Mouse (Mus musculus) CH12.LX (cell line): ENCODE data around the gene Plcd4. TPM values are rescaled to one million over a fixed set of nuclear protein-coding genes. Genes with fewer than 3 reads are reported as not detected.
A peak's percentile ranks its signal among the peaks of the same experiment; 100 is the strongest.

ENCODE experiments used
- DNase-seq: peaks from one replicate; pipeline ENCODE4 v3.0.0-alpha.2; 2013; ENCODE audit errors: extremely low read depth
- H3K27ac ChIP-seq: 2 replicates; pipeline ENCODE4 v1.5.1; 2012; ENCODE audit warnings: low read depth, mild to moderate bottlenecking, control low read depth, moderate library complexity; ENCODE audit not compliant: insufficient read depth
- H3K27me3 ChIP-seq: replicated peaks from 2 replicates; pipeline ENCODE3; 2012; ENCODE audit warnings: inconsistent platforms
- H3K36me3 ChIP-seq, 2 experiments: replicated peaks in 1 of 2; 2 replicates each; pipeline versions ENCODE3 to v1.6.1; 2012; ENCODE audit warnings: inconsistent platforms in 1 of 2, low read length in 1 of 2, mild to moderate bottlenecking in 1 of 2, mixed read lengths in 1 of 2, moderate library complexity in 1 of 2; ENCODE audit not compliant: control insufficient read depth in 1 of 2, insufficient read depth in 1 of 2
- H3K4me1 ChIP-seq, 2 experiments: 2 replicates each; pipeline ENCODE4 v1.6.1; 2012; ENCODE audit warnings: inconsistent platforms in 1 of 2, moderate library complexity in 1 of 2; ENCODE audit not compliant: insufficient read depth in 2 of 2, control insufficient read depth in 1 of 2
- H3K4me2 ChIP-seq: 2 replicates; pipeline ENCODE4 v1.6.1; 2012; ENCODE audit warnings: low read depth, mild to moderate bottlenecking, control low read depth; ENCODE audit not compliant: poor library complexity, insufficient read depth, severe bottlenecking
- H3K4me3 ChIP-seq, 3 experiments: fragments of 150-350 bp in 1 of 3; sonication (generic) in 1 of 3; replicated peaks in 1 of 3; 2 replicates each; pipeline versions ENCODE3 to v1.5.1; 2011 to 2012; ENCODE audit warnings: low read depth in 2 of 3, low read length in 2 of 3, mild to moderate bottlenecking in 2 of 3, moderate library complexity in 2 of 3, control low read depth in 1 of 3, improper control_type of control experiment in 1 of 3, inconsistent platforms in 1 of 3, mixed read lengths in 1 of 3; ENCODE audit not compliant: poor library complexity in 1 of 3
- H3K79me2 ChIP-seq: replicated peaks from 2 replicates; pipeline ENCODE4 v1.6.1; 2012; ENCODE audit warnings: mild to moderate bottlenecking, moderate library complexity; ENCODE audit not compliant: control insufficient read depth, poor library complexity, insufficient read depth, severe bottlenecking; ENCODE audit errors: extremely low read depth
- H3K9ac ChIP-seq: 2 replicates; pipeline ENCODE4 v1.6.1; 2012; ENCODE audit warnings: low read depth, mild to moderate bottlenecking, control low read depth, moderate library complexity; ENCODE audit not compliant: insufficient read depth
- H3K9me3 ChIP-seq: replicated peaks from 2 replicates; pipeline ENCODE3; 2012; ENCODE audit warnings: low read length, inconsistent platforms, mixed read lengths
- BHLHE40 ChIP-seq: IDR thresholded peaks from 2 replicates; pipeline ENCODE4 v1.6.1; 2011; ENCODE audit warnings: mild to moderate bottlenecking, low read depth, low read length, improper control_type of control experiment
- CHD1 ChIP-seq: IDR thresholded peaks from 2 replicates; pipeline ENCODE4 v1.6.1; 2012; ENCODE audit warnings: low read depth, low read length, improper control_type of control experiment, inconsistent platforms
- CTCF ChIP-seq, 2 experiments: IDR thresholded peaks in 1 of 2; conservative IDR thresholded peaks in 1 of 2; 2 replicates each; pipeline ENCODE4 v1.5.1; 2011 to 2012; ENCODE audit warnings: low read depth in 2 of 2, low read length in 2 of 2, improper control_type of control experiment in 1 of 2, inconsistent platforms in 1 of 2, mild to moderate bottlenecking in 1 of 2, moderate library complexity in 1 of 2
- EP300 ChIP-seq: IDR thresholded peaks from 2 replicates; pipeline ENCODE4 v1.6.1; 2011; ENCODE audit warnings: low read length, improper control_type of control experiment
- ETS1 ChIP-seq: conservative IDR thresholded peaks from 2 replicates; pipeline ENCODE4 v1.6.1; 2012; ENCODE audit warnings: low read depth, mild to moderate bottlenecking, inconsistent platforms, low read length, improper control_type of control experiment, moderate library complexity
- GABPA ChIP-seq: IDR thresholded peaks from 2 replicates; pipeline ENCODE4 v1.6.1; 2012; ENCODE audit warnings: low read depth, low read length, improper control_type of control experiment, inconsistent platforms; ENCODE audit not compliant: insufficient replicate concordance
- HCFC1 ChIP-seq: IDR thresholded peaks from 2 replicates; pipeline ENCODE4 v1.6.1; 2012; ENCODE audit warnings: low read depth, mild to moderate bottlenecking, inconsistent platforms, low read length, improper control_type of control experiment
- IRF4 ChIP-seq: IDR thresholded peaks from 2 replicates; pipeline ENCODE4 v1.6.1; 2014; ENCODE audit warnings: low read depth, mild to moderate bottlenecking, inconsistent platforms, low read length, improper control_type of control experiment
- JUN ChIP-seq: IDR thresholded peaks from 2 replicates; pipeline ENCODE4 v1.6.1; 2011; ENCODE audit warnings: low read depth, mild to moderate bottlenecking, low read length, improper control_type of control experiment, moderate library complexity; ENCODE audit not compliant: insufficient read depth
- JUND ChIP-seq: conservative IDR thresholded peaks from 2 replicates; pipeline ENCODE4 v1.6.1; 2011; ENCODE audit warnings: low read depth, low read length, improper control_type of control experiment
- KAT2A ChIP-seq: IDR thresholded peaks from 2 replicates; pipeline ENCODE4 v1.6.1; 2012; ENCODE audit warnings: low read length, improper control_type of control experiment, inconsistent platforms; ENCODE audit not compliant: insufficient replicate concordance
- MAFK ChIP-seq: IDR thresholded peaks from 2 replicates; pipeline ENCODE4 v1.6.1; 2011; ENCODE audit warnings: low read length, improper control_type of control experiment; ENCODE audit not compliant: insufficient replicate concordance
- MAX ChIP-seq: IDR thresholded peaks from 2 replicates; pipeline ENCODE4 v1.6.1; 2011; ENCODE audit warnings: low read length, improper control_type of control experiment
- MAZ ChIP-seq: IDR thresholded peaks from 2 replicates; pipeline ENCODE4 v1.6.1; 2012; ENCODE audit warnings: low read depth, mild to moderate bottlenecking, inconsistent platforms, low read length, improper control_type of control experiment, moderate library complexity
- MEF2A ChIP-seq: IDR thresholded peaks from 2 replicates; pipeline ENCODE4 v1.6.1; 2014; ENCODE audit warnings: low read depth, mild to moderate bottlenecking, inconsistent platforms, low read length, improper control_type of control experiment, borderline replicate concordance
- NELFE ChIP-seq: IDR thresholded peaks from 2 replicates; pipeline ENCODE4 v1.6.1; 2011; ENCODE audit warnings: low read depth, low read length, improper control_type of control experiment
- NRF1 ChIP-seq: IDR thresholded peaks from 2 replicates; pipeline ENCODE4 v1.6.1; 2014; ENCODE audit warnings: low read depth, mild to moderate bottlenecking, inconsistent platforms, low read length, improper control_type of control experiment, moderate library complexity
- PAX5 ChIP-seq: IDR thresholded peaks from 2 replicates; pipeline ENCODE4 v1.6.1; 2012; ENCODE audit warnings: low read length, inconsistent platforms, mixed read lengths
- RAD21 ChIP-seq: IDR thresholded peaks from 2 replicates; pipeline ENCODE4 v1.6.1; 2011; ENCODE audit warnings: low read depth, mild to moderate bottlenecking, low read length, improper control_type of control experiment, moderate library complexity
- SIN3A ChIP-seq: IDR thresholded peaks from 2 replicates; pipeline ENCODE4 v1.6.1; 2012; ENCODE audit warnings: low read length, improper control_type of control experiment, inconsistent platforms
- TBP ChIP-seq: conservative IDR thresholded peaks from 2 replicates; pipeline ENCODE4 v1.6.1; 2011; ENCODE audit warnings: low read depth, low read length, improper control_type of control experiment
- TCF12 ChIP-seq: IDR thresholded peaks from 2 replicates; pipeline ENCODE4 v1.6.1; 2014; ENCODE audit warnings: low read depth, mild to moderate bottlenecking, inconsistent platforms, low read length, improper control_type of control experiment
- UBTF ChIP-seq: IDR thresholded peaks from 2 replicates; pipeline ENCODE4 v1.6.1; 2012; ENCODE audit warnings: low read depth, mild to moderate bottlenecking, inconsistent platforms, low read length, improper control_type of control experiment, moderate library complexity
- USF1 ChIP-seq: IDR thresholded peaks from 2 replicates; pipeline ENCODE4 v1.6.1; 2014; ENCODE audit warnings: low read depth, mild to moderate bottlenecking, inconsistent platforms, low read length, improper control_type of control experiment
- USF2 ChIP-seq: conservative IDR thresholded peaks from 2 replicates; pipeline ENCODE4 v1.6.1; 2011; ENCODE audit warnings: low read depth, low read length, improper control_type of control experiment
- ZC3H11A ChIP-seq: IDR thresholded peaks from 2 replicates; pipeline ENCODE4 v1.6.1; 2012; ENCODE audit warnings: low read depth, mild to moderate bottlenecking, inconsistent platforms, low read length, improper control_type of control experiment
- ZKSCAN1 ChIP-seq: IDR thresholded peaks from 2 replicates; pipeline ENCODE4 v1.6.1; 2012; ENCODE audit warnings: low read depth, inconsistent platforms, low read length, improper control_type of control experiment, borderline replicate concordance
- ZMIZ1 ChIP-seq: IDR thresholded peaks from 2 replicates; pipeline ENCODE4 v1.6.1; 2012; ENCODE audit warnings: low read depth, mild to moderate bottlenecking, inconsistent platforms, low read length, improper control_type of control experiment
- ZNF384 ChIP-seq: IDR thresholded peaks from 2 replicates; pipeline ENCODE4 v1.6.1; 2012; ENCODE audit warnings: low read depth, low read length, improper control_type of control experiment, inconsistent platforms
- dilution Hi-C: fragments of 300-500 bp; cut with MboI; formaldehyde crosslinking; loops from 2 replicates; pipeline ENCODE4 v1.14.3; 2020; ENCODE audit warnings: low sequenced_read_pairs; ENCODE audit not compliant: extremely low pct_unique_long_range_greater_than_20kb, extremely low pct_ligation_motif_present
- in situ Hi-C: fragments of 300-500 bp; cut with MboI; formaldehyde crosslinking; loops from 3 replicates; pipeline ENCODE4 v1.14.3; 2019; ENCODE audit warnings: low sequenced_read_pairs, low pct_ligation_motif_present, low pct_unique_long_range_greater_than_20kb, mixed read lengths
- polyA plus RNA-seq: library from polyadenylated mRNA; unstranded; fragments of >175 nt; gene quantifications from 2 replicates; pipeline ENCODE4 v1.2.1, GENCODE M21; 2012; ENCODE audit warnings: low read depth; ENCODE audit not compliant: insufficient read length
- total RNA-seq, 2 experiments: library from RNA; depleted of rRNA; stranded (reverse); fragments of 300-350 nt in 1 of 2; fragments of >200 nt in 1 of 2; gene quantifications; 2 replicates each; pipeline ENCODE4 v1.2.3; 2012 to 2014

Plcd4 gene
- total and polyA plus RNA-seq, 3 experiments = 0.21 to 0.97 TPM; not detected in 1

DNA sequence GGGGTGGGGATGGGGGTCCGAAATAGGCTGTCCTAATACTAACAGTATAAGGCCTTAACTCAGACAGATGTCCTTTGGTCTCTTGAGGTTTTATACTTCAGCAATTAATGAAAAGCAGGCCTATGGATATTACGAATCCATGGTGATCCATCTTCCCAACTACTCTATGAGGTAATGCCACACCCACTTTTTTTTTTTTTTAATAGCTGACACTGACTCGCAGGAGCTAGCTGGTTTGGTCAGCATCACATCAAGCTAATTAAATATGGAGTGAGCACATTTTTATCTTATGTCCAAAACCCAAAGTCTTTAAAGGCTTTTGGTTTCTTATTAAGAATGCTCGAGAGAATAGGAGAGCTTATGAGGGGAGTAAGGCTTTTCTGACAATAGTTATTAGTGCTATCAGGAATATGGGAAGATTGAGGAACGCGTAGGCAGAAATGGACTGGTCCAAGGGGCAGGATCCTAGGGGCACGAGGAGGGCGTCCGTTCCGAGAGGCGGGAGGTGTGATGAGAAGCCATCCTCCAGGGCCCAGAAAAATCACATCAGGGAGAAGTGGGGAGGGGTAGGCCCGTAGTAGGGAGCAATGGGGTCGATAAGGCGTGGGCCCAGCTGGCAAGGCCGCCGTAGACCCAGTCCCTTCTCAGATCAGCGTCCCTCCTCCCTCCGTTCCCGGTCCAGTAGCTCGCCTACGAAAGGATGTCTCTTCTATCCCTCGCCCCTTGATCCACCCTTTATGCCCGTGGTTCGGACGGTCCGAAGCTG is 58.0 kb downstream of the Plcd4 start:
- Histone ChIP-seq H3K36me3 (peaks cover 15 to 35% of the 10 kb centered on the region in 2 experiments), H3K27me3 (no peaks in the 10 kb centered on the region), H3K79me2 (peaks cover 16% of the 10 kb centered on the region), H3K27ac (peak overlapping the region; percentile 39), H3K4me1 (peaks cover 2 to 27% of the 10 kb centered on the region in 2 experiments; a peak in 3 of 4 replicates), H3K9ac (peak overlapping the region; percentile 80), H3K4me3 (peak overlapping the region; percentile 93 to 99 (median 99)), H3K4me2 (peak overlapping the region; percentile 84), H3K9me3 (no peaks in the 10 kb centered on the region)
- TF ChIP-seq USF1 (no peak), ZNF384 (0 out of 2 replicates have a peak, but pooled peaks have one; percentile 21)
- no peak for DNase-seq
- in situ Hi-C loops = no loop called here
- dilution Hi-C loops = no loop called here

DNA sequence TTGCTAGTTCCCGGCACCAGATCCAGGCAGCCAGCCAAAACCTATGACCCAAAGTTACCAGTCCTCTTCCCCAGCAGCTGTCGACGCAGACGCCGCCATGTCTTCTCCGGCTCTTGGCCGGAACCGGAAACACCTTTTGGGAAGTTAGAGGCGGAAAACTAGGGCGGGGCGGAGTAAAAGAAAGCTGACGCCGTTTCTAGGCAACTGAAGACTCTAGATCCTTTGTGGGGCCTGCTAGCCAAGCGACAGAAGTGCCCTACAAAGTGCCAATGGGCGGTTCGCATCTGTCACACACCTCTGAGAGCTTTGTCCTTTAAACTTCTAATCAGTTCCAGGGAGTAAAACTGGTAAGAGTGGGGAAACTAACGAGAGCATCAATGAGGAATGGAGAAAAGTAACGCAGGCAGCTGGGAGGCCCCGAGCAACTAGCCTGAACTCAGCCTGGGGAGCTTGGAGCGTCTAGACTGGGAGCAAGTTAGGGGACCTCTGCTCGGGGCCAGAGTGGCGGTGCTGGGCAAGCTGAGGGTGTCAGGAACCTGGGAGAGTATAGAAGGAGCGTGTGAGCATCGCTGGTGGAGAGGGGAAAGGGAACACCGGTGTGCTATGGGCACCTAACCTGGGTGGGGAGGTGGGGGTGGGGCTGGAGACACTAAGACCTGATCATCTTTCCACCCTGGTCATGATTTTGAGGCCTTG is 58.7 kb downstream of the Plcd4 start, which contains the start of the genes Rnf25 and Stk36:
TSS of gene Rnf25 (minus strand) at position 131 of the 696 bp plus-strand sequence.
TSS of gene Stk36 (plus strand) at position 179 of the 696 bp plus-strand sequence.
- peak within 1 kb of the TSS; percentile 93 to 99 (median 99) for H3K4me3 ChIP-seq
- H3K4me1 ChIP-seq = peaks cover 2 to 25% of the 10 kb centered on the region in 2 experiments; a peak in 3 of 4 replicates
- H3K79me2 ChIP-seq = peaks cover 16% of the 10 kb centered on the region
- H3K36me3 ChIP-seq = peaks cover 11 to 30% of the 10 kb centered on the region in 2 experiments
- H3K9me3 ChIP-seq = no peaks in the 10 kb centered on the region
- no peaks in the 10 kb centered on the region for H3K27me3 ChIP-seq
- dilution Hi-C loops (no loop called here), in situ Hi-C loops (no loop called here)
- peak within 1 kb of the TSS; percentile 39 for H3K27ac ChIP-seq
- DNase-seq = peak; percentile 90
- H3K9ac ChIP-seq = peak within 1 kb of the TSS; percentile 80
- H3K4me2 ChIP-seq = peak within 1 kb of the TSS; percentile 84
- TF ChIP-seq EP300 (no peak), MAX (no peak), MAZ (no peak), IRF4 (no peak), CTCF (conservative IDR thresholded peaks at IDR 0.05 in 1 of 2, IDR thresholded peaks at IDR 0.05 in 1 of 2; ENCODE audit: low read depth in 2 of 2, low read length in 2 of 2) (no peak), ZC3H11A (no peak), NRF1 (no peak), PAX5 (no peak), KAT2A (peak; percentile 73; the same call in 1 of the 2 replicates), USF1 (no peak), NELFE (peak; percentile 90), ETS1 (no peak), MAFK (no peak), JUND (no peak), ZMIZ1 (peak; percentile 67; the same call in 1 of the 2 replicates), TBP (peak; percentile 58; the same call in 1 of the 2 replicates), BHLHE40 (no peak), RAD21 (no peak), ZKSCAN1 (no peak), UBTF (no peak), MEF2A (no peak), TCF12 (peak; percentile 79), HCFC1 (peak; percentile 80), SIN3A (peak; percentile 85), GABPA (no peak), JUN (no peak), USF2 (no peak), CHD1 (no peak)
